Mouse (Mus musculus): Measurements from ENCODE around the gene Fam189a1.

DNA sequence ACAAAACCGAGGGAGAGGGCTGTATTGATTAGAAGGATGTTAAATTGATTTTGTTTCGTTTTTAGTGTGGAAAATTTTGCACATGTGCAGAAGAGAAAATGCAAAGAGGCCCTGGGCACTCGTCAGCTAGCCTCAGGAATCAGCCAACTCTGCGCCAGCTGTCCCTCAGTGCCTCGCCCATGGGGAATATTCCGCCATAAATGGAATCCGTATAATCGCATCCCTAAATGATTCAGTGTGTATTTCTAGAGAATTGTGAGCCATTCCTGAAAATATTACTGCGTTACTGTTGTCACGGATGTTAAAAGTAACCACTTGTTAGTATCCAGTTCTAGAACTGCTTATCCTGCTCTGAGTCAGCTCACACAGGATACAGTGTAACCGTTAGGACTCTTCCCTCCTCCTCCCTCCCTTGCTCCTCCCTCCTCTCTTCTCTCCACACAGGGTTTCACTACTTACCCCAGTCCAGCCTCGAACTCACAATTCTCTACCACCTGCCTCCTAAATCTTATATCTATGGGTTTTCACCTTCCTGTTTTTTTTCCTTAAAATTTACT is 299.8 kb downstream of the Fam189a1 start:
- TF ChIP-seq MYOG (IDR thresholded peaks at IDR 0.05; ENCODE audit: control insufficient read depth, extremely low read depth, insufficient read length): no peak
- TF ChIP-seq CEBPB (IDR thresholded peaks at IDR 0.05; ENCODE audit: low read depth): no peak
- no peak for TF ChIP-seq CTCF (IDR thresholded peaks at IDR 0.05; ENCODE audit: control insufficient read depth, insufficient read depth, insufficient read length)
- TF ChIP-seq MYOD1 (IDR thresholded peaks at IDR 0.05; ENCODE audit: control insufficient read depth, insufficient read length, low read depth): peak; percentile 35
- no peak for TF ChIP-seq MAX (IDR thresholded peaks at IDR 0.05)
